Mouse (Mus musculus) G1E (cell line): ENCODE measurements around the gene Atp1a1. TPM values are rescaled to one million over a fixed set of nuclear protein-coding genes. Genes with fewer than 3 reads are reported as not detected.

Experiments used
- ATAC-seq: 2 replicates; pipeline ENCODE4 v1.8.0; 2016; ENCODE audit warnings: mild to moderate bottlenecking; ENCODE audit not compliant: insufficient number of reproducible peaks, poor library complexity, low FRiP score, severe bottlenecking; ENCODE audit errors: extremely low read depth
- DNase-seq: peaks from one replicate; pipeline ENCODE4 v3.0.0; 2012; ENCODE audit warnings: low spot score
- H3K27me3 ChIP-seq: 2 replicates; pipeline ENCODE4 v1.6.1; 2012; ENCODE audit warnings: mild to moderate bottlenecking, low read length, inconsistent platforms; ENCODE audit not compliant: insufficient read depth
- H3K36me3 ChIP-seq: replicated peaks from 2 replicates; pipeline ENCODE3; 2012; ENCODE audit warnings: mild to moderate bottlenecking, inconsistent platforms
- H3K4me1 ChIP-seq: 2 replicates; pipeline ENCODE4 v1.6.1; 2012; ENCODE audit warnings: low read depth, low read length, inconsistent platforms, mixed read lengths; ENCODE audit not compliant: insufficient read depth
- H3K4me3 ChIP-seq: 2 replicates; pipeline ENCODE4 v1.5.1; 2012; ENCODE audit warnings: low read depth, mild to moderate bottlenecking, inconsistent platforms, low read length, moderate library complexity, mixed read lengths
- H3K9me3 ChIP-seq: replicated peaks from 2 replicates; pipeline ENCODE4 v1.6.1; 2012; ENCODE audit warnings: inconsistent platforms
- CTCF ChIP-seq: IDR thresholded peaks from 2 replicates; pipeline ENCODE4 v1.5.1; 2012; ENCODE audit warnings: low read depth, low read length, inconsistent platforms, mixed read lengths
- GATA1 ChIP-seq: IDR thresholded peaks from 2 replicates; pipeline ENCODE4 v1.6.1; 2012; ENCODE audit warnings: borderline replicate concordance, low read length, inconsistent platforms, mixed read lengths
- GATA2 ChIP-seq: IDR thresholded peaks from 2 replicates; pipeline ENCODE4 v1.6.1; 2012; ENCODE audit warnings: low read depth, low read length, inconsistent platforms, borderline replicate concordance
- POLR2AphosphoS5 ChIP-seq: IDR thresholded peaks from 2 replicates; pipeline ENCODE4 v1.6.1; 2012; ENCODE audit warnings: low read depth, low read length, inconsistent platforms; ENCODE audit not compliant: insufficient replicate concordance
- TAL1 ChIP-seq: conservative IDR thresholded peaks from 2 replicates; pipeline ENCODE4 v1.6.1; 2012; ENCODE audit warnings: low read depth, low read length, inconsistent platforms, mixed read lengths
- polyA plus RNA-seq: library from polyadenylated mRNA; stranded (reverse); fragments of >175 nt; gene quantifications from 2 replicates; pipeline ENCODE4 v1.2.3, GENCODE M21; 2012
- total RNA-seq, 2 experiments: library from RNA; stranded (forward) in 1 of 2; stranded (reverse) in 1 of 2; fragments of 200-1000 nt in 1 of 2; fragments of >200 nt in 1 of 2; fragmentation: Nextera tagmentation in 1 of 2; gene quantifications; 2 replicates each; pipeline ENCODE4 v1.2.3; 2014 to 2017

Atp1a1 gene
- total and polyA plus RNA-seq, 3 experiments: 49.3 to 187 (median 71.8) TPM

GRCm38 (mm10) chr3:101536322-101536721 lies 68.2 kb downstream of the Atp1a1 start:
- Histone ChIP-seq H3K9me3 (no peaks in the 10 kb centered on the region), H3K4me1 (peaks cover 17% of the 10 kb centered on the region), H3K36me3 (no peaks in the 10 kb centered on the region), H3K4me3 (no peak overlapping the region), H3K27me3 (peaks cover 55% of the 10 kb centered on the region)
- ATAC-seq: no peak
- no peak for DNase-seq
- TF ChIP-seq CTCF: no peak
- no peak for TF ChIP-seq GATA1
- TF ChIP-seq TAL1: no peak
- TF ChIP-seq POLR2AphosphoS5: no peak
- no peak for TF ChIP-seq GATA2

- H3K36me3 ChIP-seq: no peaks in the 10 kb centered on the region
- ATAC-seq (no peak), DNase-seq (no peak)
- no peaks in the 10 kb centered on the region for H3K9me3 ChIP-seq
- no peak overlapping the region for H3K4me3 ChIP-seq
- peaks cover 55% of the 10 kb centered on the region for H3K27me3 ChIP-seq
- H3K4me1 ChIP-seq: peaks cover 10% of the 10 kb centered on the region
- no peak for TF ChIP-seq GATA2
- TF ChIP-seq TAL1: no peak
- no peak for TF ChIP-seq POLR2AphosphoS5
- no peak for TF ChIP-seq GATA1
- TF ChIP-seq CTCF: no peak
Measured at GRCm38 (mm10) chr3:101534311-101534710, 70.2 kb downstream of the Atp1a1 start.

GRCm38 (mm10) chr3:101533373-101533772 lies 71.1 kb downstream of the Atp1a1 start:
- H3K27me3 ChIP-seq: peaks cover 48% of the 10 kb centered on the region
- TF ChIP-seq TAL1 (no peak), GATA1 (no peak), GATA2 (no peak), CTCF (no peak), POLR2AphosphoS5 (no peak)
- H3K36me3 ChIP-seq: no peaks in the 10 kb centered on the region
- no peak overlapping the region for H3K4me3 ChIP-seq
- H3K4me1 ChIP-seq: peaks cover 10% of the 10 kb centered on the region
- no peaks in the 10 kb centered on the region for H3K9me3 ChIP-seq
- ATAC-seq (no peak), DNase-seq (no peak)

GRCm38 (mm10) chr3:101530928-101531327 lies 73.6 kb downstream of the Atp1a1 start:
- TF ChIP-seq POLR2AphosphoS5 (no peak), CTCF (no peak), TAL1 (no peak), GATA2 (no peak), GATA1 (no peak)
- peaks cover 53% of the 10 kb centered on the region for H3K27me3 ChIP-seq
- DNase-seq (no peak), ATAC-seq (no peak)
- no peaks in the 10 kb centered on the region for H3K9me3 ChIP-seq
- H3K36me3 ChIP-seq: no peaks in the 10 kb centered on the region
- peaks cover 16% of the 10 kb centered on the region for H3K4me1 ChIP-seq
- no peak overlapping the region for H3K4me3 ChIP-seq

GRCm38 (mm10) chr3:101528900-101529594 lies 75.4 kb downstream of the Atp1a1 start:
- DNase-seq: no peak
- no peaks in the 10 kb centered on the region for H3K9me3 ChIP-seq
- H3K27me3 ChIP-seq: peaks cover 54% of the 10 kb centered on the region
- peaks cover 10% of the 10 kb centered on the region for H3K4me1 ChIP-seq
- no peak for ATAC-seq
- H3K36me3 ChIP-seq: no peaks in the 10 kb centered on the region
- no peak for TF ChIP-seq TAL1
- no peak for TF ChIP-seq GATA2
- TF ChIP-seq CTCF: no peak
- TF ChIP-seq POLR2AphosphoS5: no peak
- no peak for TF ChIP-seq GATA1
- H3K4me3 ChIP-seq: no peak overlapping the region

GRCm38 (mm10) chr3:101528157-101528899 lies 76.2 kb downstream of the Atp1a1 start:
- TF ChIP-seq TAL1: no peak
- no peak for TF ChIP-seq POLR2AphosphoS5
- no peak for TF ChIP-seq CTCF
- TF ChIP-seq GATA2: no peak
- TF ChIP-seq GATA1: no peak
- Histone ChIP-seq H3K27me3 (peaks cover 48% of the 10 kb centered on the region), H3K9me3 (no peaks in the 10 kb centered on the region), H3K4me3 (no peak overlapping the region), H3K36me3 (no peaks in the 10 kb centered on the region), H3K4me1 (peaks cover 7% of the 10 kb centered on the region; the same call in 1 of the 2 replicates)
- ATAC-seq: no peak
- no peak for DNase-seq
